Mouse (Mus musculus): ENCODE measurements around the gene Rad51b.

Gene Rad51b

GRCm38 (mm10) chr12:79490626-79491025 is 193.5 kb downstream of the Rad51b start:
- DNase-seq (ENCODE audit: low spot score in 2 of 2), result no peak

- DNase-seq (ENCODE audit: low spot score in 2 of 2), result no peak
These were observed 195.1 kb downstream of the Rad51b start for GRCm38 (mm10) chr12:79492175-79492574.

GRCm38 (mm10) chr12:79492613-79493012 is 195.5 kb downstream of the Rad51b start:
- DNase-seq (ENCODE audit: low spot score in 2 of 2), result no peak

GRCm38 (mm10) chr12:79493481-79493880 is 196.4 kb downstream of the Rad51b start:
- no peak for DNase-seq (ENCODE audit: low spot score in 2 of 2)

GRCm38 (mm10) chr12:79498326-79498725 is 201.2 kb downstream of the Rad51b start:
- no peak for DNase-seq (ENCODE audit: low spot score in 2 of 2)

GRCm38 (mm10) chr12:79499809-79500208 is 202.7 kb downstream of the Rad51b start:
- DNase-seq (ENCODE audit: low spot score in 2 of 2), result no peak

- DNase-seq (ENCODE audit: low spot score in 2 of 2), result no peak
These were observed 204.8 kb downstream of the Rad51b start for GRCm38 (mm10) chr12:79501877-79502276.

- no peak for DNase-seq (ENCODE audit: low spot score in 2 of 2)
These were observed 205.9 kb downstream of the Rad51b start for GRCm38 (mm10) chr12:79502862-79503581.

- DNase-seq (ENCODE audit: low spot score in 2 of 2), result no peak
These were observed 206.8 kb downstream of the Rad51b start for GRCm38 (mm10) chr12:79503582-79504515.

GRCm38 (mm10) chr12:79504641-79505040 is 207.6 kb downstream of the Rad51b start:
- no peak for DNase-seq (ENCODE audit: low spot score in 2 of 2)

- DNase-seq (ENCODE audit: low spot score in 2 of 2), result no peak
These were observed 209.3 kb downstream of the Rad51b start for GRCm38 (mm10) chr12:79506421-79506820.

GRCm38 (mm10) chr12:79507141-79507681 is 210.1 kb downstream of the Rad51b start:
- no peak for DNase-seq (ENCODE audit: low spot score in 2 of 2)

GRCm38 (mm10) chr12:79511454-79512204 is 214.5 kb downstream of the Rad51b start:
- DNase-seq (ENCODE audit: low spot score in 2 of 2), result no peak

- DNase-seq (ENCODE audit: low spot score in 2 of 2), result no peak
These were observed 215.3 kb downstream of the Rad51b start for GRCm38 (mm10) chr12:79512205-79512886.

- DNase-seq (ENCODE audit: low spot score in 2 of 2), result no peak
These were observed 216.1 kb downstream of the Rad51b start for GRCm38 (mm10) chr12:79512982-79513681.

- no peak for DNase-seq (ENCODE audit: low spot score in 2 of 2)
These were observed 217.6 kb downstream of the Rad51b start for GRCm38 (mm10) chr12:79514680-79515079.

GRCm38 (mm10) chr12:79522374-79522773 is 225.3 kb downstream of the Rad51b start:
- DNase-seq (ENCODE audit: low spot score in 2 of 2), result no peak

- DNase-seq (ENCODE audit: low spot score in 2 of 2), result no peak
These were observed 228.1 kb downstream of the Rad51b start for GRCm38 (mm10) chr12:79524941-79525871.

- no peak for DNase-seq (ENCODE audit: low spot score in 2 of 2)
These were observed 228.8 kb downstream of the Rad51b start for GRCm38 (mm10) chr12:79525872-79526271.
